Mouse (Mus musculus): Measurements from ENCODE around the gene Anapc5.
A peak's percentile ranks its signal among the peaks of the same experiment; 100 is the strongest.

The Anapc5 gene

DNA sequence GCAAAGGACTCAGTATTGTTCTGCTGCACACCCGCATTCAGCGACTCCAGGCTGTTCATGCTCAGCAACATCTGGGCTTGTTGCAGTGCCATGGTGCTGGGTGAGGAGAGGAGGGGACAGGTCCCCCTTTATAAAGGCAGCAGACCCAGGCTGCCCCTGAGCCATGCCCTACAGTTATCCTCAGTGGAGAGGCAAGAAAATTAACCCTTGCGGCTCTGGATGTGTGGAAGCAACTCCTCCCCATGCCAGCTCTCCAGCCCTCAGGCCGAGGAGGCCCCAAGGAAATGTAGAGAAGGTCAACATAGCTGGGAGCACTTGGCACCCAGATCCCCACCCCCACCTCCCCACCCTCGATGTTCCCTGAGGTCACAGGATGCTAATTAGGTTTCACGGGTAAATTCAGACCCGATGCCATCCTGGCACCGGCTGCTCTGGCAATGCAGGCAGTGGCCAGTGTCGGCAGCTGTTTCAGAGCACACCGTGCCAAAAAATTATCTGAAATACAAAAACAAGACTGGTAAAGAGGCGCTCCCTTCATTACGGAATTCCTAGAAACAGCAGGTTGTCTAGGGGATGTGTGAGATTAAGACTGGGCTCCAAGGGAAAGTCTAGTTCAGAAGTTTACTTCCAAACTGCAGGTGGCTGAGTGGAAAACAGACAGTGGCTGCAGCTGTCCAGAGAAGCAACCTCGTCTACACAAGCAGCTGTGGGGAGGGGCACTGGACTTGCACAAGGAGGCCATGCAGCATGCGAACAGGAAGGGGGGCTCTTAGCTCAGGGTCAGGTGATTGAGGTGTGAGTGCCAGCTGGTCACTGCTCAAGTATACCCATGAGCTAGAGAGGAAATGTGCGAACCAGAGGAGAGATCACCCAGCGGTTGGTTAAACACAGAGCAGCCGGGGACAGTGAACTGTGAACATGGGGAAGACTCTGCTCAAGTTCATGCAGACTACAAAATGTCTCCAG lies 21.5 kb downstream of the Anapc5 start:
- no peak for DNase-seq (ENCODE audit: low spot score)

DNA sequence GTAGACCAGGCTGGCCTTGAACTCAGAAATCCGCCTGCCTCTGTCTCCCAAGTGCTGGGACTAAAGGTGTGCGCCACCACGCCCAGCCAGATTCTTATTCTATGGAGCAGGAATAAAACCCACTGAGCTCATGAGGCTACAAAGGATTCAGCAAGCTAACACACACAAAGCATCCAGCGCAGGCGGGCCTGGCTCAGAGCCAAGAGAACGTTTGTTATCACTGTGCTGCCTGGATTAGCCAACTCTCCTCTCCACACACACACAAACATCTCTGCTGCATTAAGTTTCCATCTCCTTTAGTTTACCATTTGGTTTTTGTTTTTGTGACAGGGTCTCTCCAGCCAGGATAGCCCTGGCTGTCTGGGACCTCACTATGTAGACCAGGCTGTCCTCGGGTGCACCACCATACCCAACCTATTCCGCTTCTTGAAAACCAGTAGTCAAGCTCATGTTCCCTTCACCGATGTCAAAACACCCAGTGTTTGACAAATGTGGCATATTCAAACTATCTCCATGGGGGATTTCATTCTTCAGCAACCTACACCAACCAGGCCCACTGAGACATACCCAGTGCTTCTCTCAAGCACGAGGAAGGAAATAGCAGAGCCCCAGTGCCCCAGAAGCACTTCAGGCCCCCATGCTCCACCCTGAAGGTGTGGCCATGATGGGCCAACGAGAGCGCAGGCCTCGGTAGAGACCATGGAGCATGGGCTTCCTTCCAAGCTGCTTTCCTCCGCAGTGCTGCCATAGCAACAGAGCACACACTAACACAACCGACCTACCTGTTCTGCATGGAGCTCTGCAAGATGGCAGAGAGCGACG lies 22.4 kb downstream of the Anapc5 start:
- DNase-seq (ENCODE audit: low spot score) = peak; percentile 71

DNA sequence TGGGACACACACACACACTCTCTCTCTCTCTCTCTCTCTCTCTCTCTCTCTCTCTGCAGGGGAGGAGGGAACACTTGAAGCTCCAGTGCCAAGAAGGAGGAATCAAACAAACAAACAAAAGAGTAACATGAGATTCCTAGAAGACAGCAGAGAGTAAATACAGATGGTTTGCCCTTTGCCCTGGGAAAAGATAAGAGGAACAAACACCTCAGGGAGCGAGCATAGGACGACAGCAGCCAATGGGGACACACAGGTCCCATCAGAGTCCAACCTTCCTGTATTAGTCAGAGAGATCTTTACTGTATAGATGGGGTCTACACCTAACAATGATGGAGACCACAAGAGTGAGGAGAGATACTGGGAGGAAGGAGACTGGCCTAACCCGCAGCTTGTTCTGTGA lies 23.3 kb downstream of the Anapc5 start:
- no peak for DNase-seq (ENCODE audit: low spot score)

DNA sequence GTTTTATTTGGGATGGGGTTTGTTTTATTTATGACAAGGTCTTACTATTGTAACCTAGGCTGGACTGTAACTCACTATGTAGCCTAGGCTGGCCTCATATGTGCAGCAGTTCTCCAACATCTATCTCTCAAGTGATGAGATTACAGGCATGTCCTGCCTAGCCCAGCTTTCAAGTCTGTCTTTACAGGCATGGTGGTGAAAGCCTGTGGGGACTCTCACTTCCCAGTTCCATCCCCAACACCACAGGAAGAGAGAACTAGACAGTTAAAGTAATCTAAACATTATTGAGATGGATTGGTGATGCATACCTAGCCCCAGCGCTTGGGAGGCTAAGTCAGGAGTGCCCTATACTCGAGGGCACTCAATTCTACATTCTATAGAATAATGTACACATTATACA lies 32.4 kb downstream of the Anapc5 start:
- DNase-seq (ENCODE audit: low spot score) = no peak

DNA sequence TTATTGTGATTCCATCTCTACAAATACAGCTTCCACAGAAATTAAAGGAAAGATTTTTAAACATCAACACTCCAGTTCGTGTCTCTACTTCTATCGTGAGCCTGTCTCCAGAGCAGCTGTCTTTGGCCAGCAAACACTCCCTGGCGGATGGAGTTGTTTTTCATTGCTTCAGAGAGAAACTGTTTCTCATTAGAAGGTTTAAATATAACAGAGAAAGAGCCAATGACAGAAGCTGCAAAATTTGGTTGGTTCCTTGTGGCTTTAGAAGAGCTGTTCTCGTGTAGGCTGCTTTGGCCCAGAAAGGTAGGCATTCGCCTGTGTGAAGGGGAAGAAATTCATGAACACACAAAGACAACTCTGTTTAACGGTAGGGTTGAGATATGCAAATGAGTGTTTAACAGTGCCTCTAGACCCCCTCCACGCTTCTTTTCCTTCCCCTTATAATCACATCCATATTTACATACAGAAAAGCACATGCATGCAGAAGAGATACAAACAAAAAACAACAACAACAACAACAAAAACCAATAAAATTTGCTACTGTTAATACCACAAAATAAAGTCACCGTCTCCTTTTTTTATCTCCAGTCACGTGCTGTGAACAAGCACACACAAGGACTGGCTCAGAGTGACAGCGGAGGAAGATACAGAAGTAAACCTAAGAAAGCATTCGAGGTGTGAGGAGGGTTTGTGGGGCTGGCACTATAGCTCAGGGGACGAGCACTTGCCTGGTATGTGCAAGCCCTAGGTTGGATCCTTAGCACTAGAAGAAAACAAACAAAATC lies 34.9 kb downstream of the Anapc5 start:
- DNase-seq (ENCODE audit: low spot score) = no peak

DNA sequence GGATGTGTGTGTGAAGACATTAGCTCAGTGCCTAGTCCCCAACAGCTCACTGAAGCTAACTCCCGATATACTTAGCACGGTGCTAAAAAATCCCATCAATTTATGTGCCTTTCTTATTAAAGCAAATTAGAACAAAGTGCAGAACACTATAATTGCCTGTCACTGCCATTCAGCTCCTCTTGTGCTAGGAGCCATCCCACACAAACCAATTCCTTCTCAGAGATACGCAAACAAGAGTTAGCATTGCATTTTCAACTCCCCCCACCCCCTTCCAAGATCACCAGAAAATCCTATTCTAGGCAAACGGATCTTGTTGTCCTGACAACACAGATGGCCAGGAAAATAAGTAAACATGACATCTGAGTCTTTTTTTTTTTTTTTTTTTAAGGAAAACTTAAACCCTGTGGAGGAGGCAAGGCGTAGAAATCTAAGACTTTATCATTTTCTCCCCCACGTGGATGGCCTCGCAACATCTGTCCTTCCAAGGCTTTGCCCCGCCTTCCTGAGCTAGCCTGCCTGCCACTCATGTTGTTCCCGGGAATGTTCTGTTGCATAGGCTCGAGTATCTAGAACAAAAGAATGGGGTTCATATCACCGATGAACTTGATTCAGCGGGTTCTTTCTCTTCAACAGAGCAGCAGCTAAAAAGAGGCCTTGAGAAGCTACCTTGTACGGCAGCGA lies 37.3 kb downstream of the Anapc5 start:
- peak; percentile 41 for DNase-seq (ENCODE audit: low spot score)

DNA sequence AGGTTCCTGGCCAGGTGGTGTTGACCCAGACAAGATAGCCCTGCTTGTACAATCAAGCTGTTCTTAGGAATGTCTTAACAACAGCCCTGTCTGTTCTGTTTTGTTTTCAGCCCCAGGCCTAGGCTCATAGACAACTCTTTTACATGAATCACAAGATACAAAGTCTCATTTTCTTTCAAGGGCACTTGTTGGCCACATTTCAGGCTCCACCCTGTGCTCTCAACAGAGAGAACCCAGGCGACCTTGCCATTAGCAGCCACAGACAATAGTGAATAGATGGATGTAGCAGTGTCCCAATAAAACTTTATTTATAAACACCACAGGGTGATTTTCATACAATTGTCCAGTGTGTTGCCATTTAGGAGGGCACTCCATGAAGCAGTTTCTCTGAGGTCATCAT lies 39.1 kb downstream of the Anapc5 start:
- peak; percentile 57 for DNase-seq (ENCODE audit: low spot score)

DNA sequence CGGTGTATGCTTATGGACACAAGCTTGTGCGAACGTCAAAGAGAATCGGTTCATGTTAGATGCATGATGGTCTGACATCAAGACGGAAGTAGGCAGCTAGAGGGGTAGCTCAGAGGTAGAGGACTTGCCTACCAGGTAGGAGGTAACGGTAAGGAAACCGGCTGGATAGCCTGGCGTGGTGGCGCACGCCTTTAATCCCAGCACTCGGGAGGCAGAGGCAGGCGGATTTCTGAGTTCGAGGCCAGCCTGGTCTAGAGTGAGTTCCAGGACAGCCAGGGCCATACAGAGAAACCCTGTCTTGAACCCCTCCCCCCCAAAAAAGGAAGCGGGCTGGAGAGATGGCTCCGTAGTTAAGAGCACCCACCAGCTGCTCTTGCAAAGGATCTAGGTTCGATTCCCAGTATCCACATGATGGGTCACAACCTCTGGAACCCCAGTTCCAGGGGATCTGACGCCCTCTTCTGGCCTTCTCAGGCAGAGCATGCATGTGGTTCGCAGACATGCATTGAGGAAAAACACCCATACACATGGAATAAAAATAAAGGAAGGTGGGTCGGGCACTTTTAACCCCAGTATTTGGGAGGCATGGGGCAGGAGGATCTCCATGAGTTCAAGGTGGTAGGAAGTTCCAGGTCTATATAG lies 40.2 kb downstream of the Anapc5 start:
- DNase-seq (ENCODE audit: low spot score) = no peak

DNA sequence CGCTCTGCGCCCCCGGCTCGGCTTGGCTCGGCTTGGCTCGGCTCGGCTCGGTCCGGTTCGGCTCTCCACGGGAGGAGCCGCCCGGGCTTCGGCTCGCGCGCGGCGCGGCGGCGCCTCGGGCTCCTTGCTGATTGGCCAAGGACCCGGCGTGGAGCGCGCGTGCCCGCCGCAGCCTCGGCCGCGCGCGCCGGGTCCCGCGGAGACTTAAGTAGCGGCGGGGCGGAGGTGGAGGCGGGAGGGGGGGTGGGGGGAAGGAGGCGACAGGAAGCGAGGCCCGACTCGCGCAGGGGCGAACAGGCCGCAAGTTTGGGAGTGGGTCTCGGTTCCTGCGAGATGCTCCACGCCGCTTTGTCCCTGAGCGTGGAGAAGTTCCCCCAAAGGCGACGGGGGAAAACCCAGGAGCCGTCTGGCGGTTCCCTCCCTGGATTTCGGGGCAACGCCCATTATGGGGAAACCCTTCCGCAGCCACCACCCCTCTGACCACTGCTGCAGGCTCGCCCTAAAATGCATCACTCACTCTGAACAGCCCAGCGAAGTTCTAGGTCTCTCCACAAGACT lies 41.8 kb downstream of the Anapc5 start, which contains the start of gene Camkk2:
Camkk2 (minus strand) TSS at position 133 of the 558 bp plus-strand sequence.
- peak; percentile 77 for DNase-seq (ENCODE audit: low spot score)

DNA sequence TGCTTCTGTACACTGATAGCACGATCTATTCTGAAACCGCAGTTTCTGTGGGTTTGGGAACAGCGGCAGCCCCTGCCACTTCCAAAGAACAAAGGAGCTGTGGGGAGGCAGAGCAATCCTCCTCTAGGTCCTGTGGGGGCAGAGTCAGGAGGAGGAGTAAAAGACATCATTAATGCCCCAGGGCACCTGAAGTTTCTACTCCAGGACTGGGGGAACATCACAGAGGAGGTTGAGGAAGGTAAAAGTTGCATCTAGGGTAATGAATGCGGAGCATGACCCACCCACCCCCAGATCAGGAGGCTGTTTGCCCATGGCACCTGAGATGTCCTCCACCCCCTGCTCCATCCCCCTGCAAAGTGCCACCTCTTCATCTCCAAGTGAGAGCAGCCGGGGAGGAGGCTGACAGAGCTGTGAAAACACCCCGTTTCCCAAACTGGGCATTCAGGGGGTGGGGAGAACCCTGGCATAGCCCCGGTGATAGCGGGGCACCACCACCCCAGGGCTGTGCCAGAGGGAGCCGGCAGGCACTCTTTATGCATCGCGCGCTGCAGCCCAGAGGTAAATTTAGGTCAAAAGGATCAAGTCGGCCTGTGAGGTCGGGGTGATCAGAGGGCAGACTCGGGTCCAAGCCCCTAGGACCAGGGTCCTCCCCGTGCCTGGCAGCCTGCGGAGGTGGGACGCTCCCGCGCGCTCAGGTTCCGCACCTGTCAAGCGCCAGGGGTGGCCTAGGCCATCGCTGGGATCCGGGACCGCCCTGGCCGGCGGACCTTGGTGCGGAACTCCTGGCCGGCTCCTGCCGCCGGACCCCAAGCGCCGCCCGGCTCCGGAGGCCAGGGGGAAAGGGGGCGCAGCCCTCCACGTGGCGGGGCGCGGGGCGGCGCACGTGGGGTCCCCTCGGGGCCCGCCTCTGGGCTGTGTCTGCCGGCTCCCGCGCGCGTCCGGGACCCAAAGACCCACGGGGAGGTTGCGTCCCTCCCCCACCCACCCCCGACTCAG lies 42.6 kb downstream of the Anapc5 start:
- DNase-seq (ENCODE audit: low spot score) = no peak

DNA sequence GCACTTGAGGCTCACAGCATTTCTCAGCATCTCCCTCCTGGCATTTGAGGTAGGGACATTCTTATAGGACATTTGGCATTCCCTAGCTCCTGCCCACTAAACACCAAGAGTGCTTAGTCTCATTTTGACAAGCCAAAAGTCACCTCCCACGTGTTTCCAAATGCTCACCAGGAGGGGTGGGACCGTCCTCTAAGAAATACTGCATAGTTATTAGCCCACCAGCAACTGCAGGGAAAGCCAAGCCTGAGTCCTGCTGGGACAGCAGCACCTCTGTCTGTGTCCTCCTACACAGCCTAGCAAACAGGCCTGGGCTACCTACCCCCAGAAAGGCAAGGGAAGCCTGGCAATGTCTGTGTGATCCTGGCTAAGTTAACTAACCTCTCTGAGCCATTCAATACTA lies 43.8 kb downstream of the Anapc5 start:
- DNase-seq (ENCODE audit: low spot score) = no peak

DNA sequence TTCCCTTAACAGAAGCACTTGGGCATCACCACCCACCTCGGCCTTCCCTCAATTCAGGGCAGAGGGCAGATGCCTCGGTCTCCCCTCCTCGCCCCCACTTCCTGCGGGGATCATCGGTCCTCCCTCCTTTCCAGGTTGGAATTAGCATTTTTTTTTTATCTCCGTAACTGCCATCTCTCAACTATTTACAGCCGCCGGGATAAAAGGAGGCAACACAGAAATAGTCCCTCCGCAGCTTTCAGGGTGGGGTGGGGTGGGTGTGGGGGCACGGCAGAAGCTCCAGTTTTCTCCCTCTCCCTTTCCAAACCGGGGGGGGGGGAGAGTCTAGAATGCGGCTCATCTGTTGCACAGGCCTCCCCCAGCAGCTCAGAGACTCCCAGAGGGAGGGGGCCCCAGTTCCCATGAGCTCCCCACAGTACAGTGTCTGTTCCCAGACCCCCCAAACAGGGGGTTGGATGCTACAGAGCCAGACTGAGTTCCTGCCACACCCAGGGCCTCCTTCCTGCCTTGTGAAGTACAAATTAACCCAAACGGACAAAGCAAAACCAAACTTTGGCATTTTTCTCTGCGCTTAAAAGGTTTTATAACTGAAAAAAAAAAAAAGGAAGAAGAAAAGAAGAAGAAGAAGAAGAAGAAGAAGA lies 45.4 kb downstream of the Anapc5 start:
- no peak for DNase-seq (ENCODE audit: low spot score)

DNA sequence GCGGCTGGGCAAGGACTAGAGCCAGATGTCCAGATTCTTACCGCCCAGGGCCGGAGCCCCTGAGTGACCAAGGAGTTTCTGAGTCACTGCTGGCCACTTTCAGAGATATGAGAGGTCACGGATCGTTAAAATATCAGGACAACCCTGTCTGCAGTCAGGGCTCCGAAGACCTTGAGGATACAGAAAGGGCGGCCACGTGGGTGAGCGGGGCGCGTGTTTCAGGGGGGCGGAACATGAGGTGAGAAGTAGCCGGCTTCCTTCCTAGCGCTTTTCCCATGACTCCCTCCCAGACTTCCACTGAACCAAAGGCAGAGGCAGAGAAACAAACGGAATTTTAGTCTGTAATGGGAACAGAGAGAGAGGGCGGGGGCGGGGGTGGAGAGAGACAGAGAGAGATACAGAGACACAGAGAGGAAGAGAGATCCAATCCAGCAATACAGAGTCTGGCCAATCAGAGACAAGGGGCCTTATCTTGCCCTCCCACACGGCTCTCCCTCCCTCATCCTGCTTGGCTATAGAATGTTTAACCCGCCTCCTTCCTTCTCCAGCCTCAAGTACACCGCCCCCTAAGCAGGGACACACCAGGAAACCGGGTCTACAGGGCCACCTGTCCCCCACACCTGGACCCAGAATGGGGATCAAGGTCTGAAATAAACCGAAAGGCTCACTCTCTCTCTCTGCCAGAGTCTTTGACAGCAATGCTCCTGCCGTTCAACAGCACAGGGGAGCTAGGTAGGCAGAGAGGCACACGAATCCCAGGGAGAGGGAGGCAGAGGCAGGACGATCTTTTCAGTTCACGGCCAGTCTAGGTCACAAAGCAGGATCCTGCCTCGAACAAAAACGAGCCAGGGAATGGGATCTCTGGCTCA lies 46.2 kb downstream of the Anapc5 start:
- DNase-seq (ENCODE audit: low spot score) = peak; percentile 68

DNA sequence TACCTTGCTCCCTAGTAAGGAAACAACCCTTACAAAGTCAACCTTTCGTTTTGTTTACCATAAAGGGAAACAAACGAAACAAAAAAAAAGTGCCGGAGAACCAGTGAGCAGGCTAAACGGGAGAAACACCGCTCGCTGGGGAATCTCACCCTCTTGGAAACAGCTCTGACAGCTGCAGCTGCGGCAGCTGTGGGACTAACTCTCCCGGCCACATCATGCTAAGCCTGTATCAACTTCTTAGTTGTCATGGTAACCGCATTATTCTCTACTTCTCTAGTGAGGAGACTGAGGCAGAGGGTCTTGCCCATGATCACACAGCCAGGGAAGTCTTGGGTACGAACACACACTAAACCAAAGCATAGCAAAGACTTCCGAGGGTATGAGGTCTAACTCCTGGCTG lies 47.4 kb downstream of the Anapc5 start:
- no peak for DNase-seq (ENCODE audit: low spot score)

DNA sequence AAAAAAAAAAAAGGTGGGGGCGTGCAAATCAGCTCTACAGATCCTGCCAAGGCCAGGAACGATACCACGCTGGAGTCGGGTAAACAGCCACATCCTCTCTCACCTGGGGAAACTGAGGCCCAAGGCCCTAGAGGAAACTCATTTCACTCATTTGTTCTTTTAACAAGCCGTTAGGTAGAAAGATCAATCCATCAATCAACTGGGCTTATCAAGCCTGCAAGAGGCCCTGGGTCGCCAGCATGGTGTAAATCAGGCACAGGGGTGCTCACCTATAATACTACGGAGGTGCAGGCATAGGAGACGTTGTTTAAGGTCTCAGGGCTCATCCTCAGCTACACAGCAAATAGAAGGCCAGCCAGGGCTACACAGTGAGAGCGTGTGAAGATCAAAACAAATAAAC lies 49.7 kb downstream of the Anapc5 start:
- DNase-seq (ENCODE audit: low spot score) = no peak

DNA sequence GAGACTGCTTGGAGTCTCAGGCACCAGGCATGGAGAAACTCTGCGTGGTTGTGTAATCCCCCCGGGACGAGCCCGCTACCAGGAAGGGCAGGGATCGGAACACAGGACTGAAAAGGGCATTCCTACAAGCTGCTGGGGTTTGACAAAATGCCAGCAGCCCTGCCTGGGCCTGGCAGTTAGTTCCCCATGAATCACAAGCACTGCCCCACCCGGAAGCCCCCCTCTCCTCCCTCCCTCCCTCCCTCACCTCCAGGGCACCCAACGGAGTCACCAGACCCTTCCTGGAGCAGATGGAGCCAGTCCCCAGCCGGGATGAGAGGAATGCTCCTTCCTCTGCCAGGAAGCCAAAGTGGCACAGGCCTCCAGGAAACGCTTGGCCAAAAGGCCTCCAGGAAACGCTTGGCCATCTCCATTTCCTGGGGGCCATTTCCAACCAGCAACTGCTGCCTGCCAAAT lies 50.3 kb downstream of the Anapc5 start:
- DNase-seq (ENCODE audit: low spot score) = peak; percentile 70

DNA sequence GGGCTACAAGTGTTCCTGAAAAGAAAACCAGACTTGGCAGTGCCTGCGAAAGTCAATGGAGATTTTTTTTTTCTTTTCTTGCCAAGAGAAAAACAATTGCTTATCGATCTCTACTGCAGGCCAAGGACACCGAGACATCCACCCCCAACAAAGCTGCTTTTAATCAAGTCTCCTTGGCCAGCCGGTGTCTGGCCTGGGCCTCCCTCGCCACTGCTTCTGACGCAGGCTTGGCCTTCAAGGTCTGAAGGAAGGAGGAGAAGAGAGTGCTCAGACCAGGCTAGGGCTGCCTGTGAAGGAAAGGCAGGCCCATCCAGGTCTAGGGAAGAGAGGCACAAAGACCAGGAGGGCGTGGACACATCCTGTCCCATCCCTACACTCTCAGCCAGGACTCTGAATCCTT lies 50.8 kb downstream of the Anapc5 start:
- DNase-seq (ENCODE audit: low spot score) = peak; percentile 94

DNA sequence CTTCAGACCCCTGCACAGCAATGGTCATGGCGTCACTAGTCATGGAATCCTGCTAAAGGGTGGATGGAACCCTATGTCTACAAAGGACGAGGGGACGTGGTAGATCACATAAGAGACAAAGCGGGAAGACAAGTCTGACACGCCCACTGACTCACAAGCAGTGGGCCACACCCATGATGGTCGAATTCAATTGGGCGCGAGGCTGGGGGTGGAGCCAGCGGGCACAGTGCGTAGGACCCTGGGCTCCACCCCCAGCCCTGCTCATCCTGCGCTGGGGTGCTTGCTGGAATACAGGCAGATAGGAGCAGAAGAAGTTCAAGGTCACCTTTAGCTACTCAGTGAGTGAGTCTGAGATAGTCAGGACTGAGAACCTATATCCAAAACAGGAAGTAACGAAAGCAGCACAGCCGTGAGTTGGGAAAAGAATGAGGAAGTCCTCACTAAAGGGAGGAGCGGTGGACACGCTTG lies 52.0 kb downstream of the Anapc5 start:
- DNase-seq (ENCODE audit: low spot score) = no peak
